Mouse (Mus musculus) retina, postnatal 1 day (tissue): Measurements from ENCODE around the gene Olfr435.
"Not testable (repeated sequence)": the region's sequence is repeated elsewhere in the genome, so short reads cannot be mapped to it uniquely, and the experiment has no call there.

Source experiments
- DNase-seq: peaks from one replicate; pipeline ENCODE4 v3.0.0-alpha.2; 2012

Gene Olfr435

GRCm38 (mm10) chr6:43196781-43197180 is at the start of gene Olfr435:
Gene Olfr435, plus strand, starts transcription at chr6:43197146.
- no peak for DNase-seq

- DNase-seq = peak; percentile 0
Measured at GRCm38 (mm10) chr6:43159502-43159901, 37.4 kb upstream of the Olfr435 start.

GRCm38 (mm10) chr6:43162982-43163381 is 34.0 kb upstream of the Olfr435 start, which contains the start of gene Olfr437:
Gene Olfr437, plus strand, starts transcription at chr6:43163282.
- DNase-seq = no peak

- no peak for DNase-seq
Measured at GRCm38 (mm10) chr6:43167246-43167645, 29.7 kb upstream of the Olfr435 start.

GRCm38 (mm10) chr6:43171840-43172239 is 25.1 kb upstream of the Olfr435 start, which contains the start of gene Olfr13:
Gene Olfr13, plus strand, starts transcription at chr6:43172140.
- DNase-seq = no peak

- no peak for DNase-seq
Measured at GRCm38 (mm10) chr6:43178129-43178528, 18.8 kb upstream of the Olfr435 start.

GRCm38 (mm10) chr6:43178584-43179501 is 18.1 kb upstream of the Olfr435 start:
- no peak for DNase-seq

GRCm38 (mm10) chr6:43190986-43191385 is 6.0 kb upstream of the Olfr435 start:
- no peak for DNase-seq

- no peak for DNase-seq
Measured at GRCm38 (mm10) chr6:43198094-43198493, 1.1 kb downstream of the Olfr435 start.

GRCm38 (mm10) chr6:43202786-43203185 is 5.8 kb downstream of the Olfr435 start:
- DNase-seq = no peak

GRCm38 (mm10) chr6:43205355-43205754 is 8.4 kb downstream of the Olfr435 start:
- no peak for DNase-seq

- DNase-seq = not testable (repeated sequence)
Measured at GRCm38 (mm10) chr6:43212873-43213272, 15.9 kb downstream of the Olfr435 start, which contains the start of gene Olfr434. Gene Olfr434, plus strand, starts transcription at chr6:43213021.

GRCm38 (mm10) chr6:43231255-43231654 is 34.3 kb downstream of the Olfr435 start, which contains the start of gene Olfr47:
Gene Olfr47, plus strand, starts transcription at chr6:43231529.
- not testable (repeated sequence) for DNase-seq

- peak; percentile 48 for DNase-seq
Measured at GRCm38 (mm10) chr6:43242061-43242460, 45.1 kb downstream of the Olfr435 start.

GRCm38 (mm10) chr6:43247396-43247795 is 50.5 kb downstream of the Olfr435 start:
- DNase-seq = no peak

- no peak for DNase-seq
Measured at GRCm38 (mm10) chr6:43252994-43253393, 56.0 kb downstream of the Olfr435 start.
